Mouse (Mus musculus) MEL (cell line): ENCODE measurements around the gene 4930578G10Rik. TPM values are rescaled to one million over a fixed set of nuclear protein-coding genes. Genes with fewer than 3 reads are reported as not detected.

Experiments
- DNase-seq: peaks from one replicate; pipeline ENCODE4 v3.0.0; 2011; ENCODE audit warnings: low read depth, low spot score
- H3K27ac ChIP-seq: 2 replicates; pipeline ENCODE4 v1.5.1; 2012; ENCODE audit warnings: low read depth, mild to moderate bottlenecking, control low read depth, low read length, moderate library complexity; ENCODE audit not compliant: control insufficient read depth
- H3K27me3 ChIP-seq, 2 experiments: fragments of 150-350 bp in 1 of 2; sonication (generic) in 1 of 2; 2 replicates each; pipeline ENCODE4 v1.6.1; 2012; ENCODE audit warnings: low read length in 2 of 2, mild to moderate bottlenecking in 2 of 2, improper control_type of control experiment in 1 of 2, moderate library complexity in 1 of 2; ENCODE audit not compliant: insufficient read depth in 2 of 2, control insufficient read depth in 1 of 2
- H3K36me3 ChIP-seq, 2 experiments: 2 replicates each; pipeline ENCODE4 v1.6.1; 2012 to 2014; ENCODE audit warnings: low read length in 2 of 2, improper control_type of control experiment in 1 of 2, inconsistent platforms in 1 of 2, mild to moderate bottlenecking in 1 of 2; ENCODE audit not compliant: insufficient read depth in 2 of 2, control insufficient read depth in 1 of 2
- H3K4me1 ChIP-seq, 2 experiments: fragments of 150-350 bp in 1 of 2; sonication (generic) in 1 of 2; 2 replicates each; pipeline ENCODE4 v1.6.1; 2012; ENCODE audit warnings: low read length in 2 of 2, improper control_type of control experiment in 1 of 2, mild to moderate bottlenecking in 1 of 2; ENCODE audit not compliant: insufficient read depth in 2 of 2, control insufficient read depth in 1 of 2
- H3K4me3 ChIP-seq, 2 experiments: fragments of 150-350 bp in 1 of 2; sonication (generic) in 1 of 2; 2 replicates each; pipeline ENCODE4 v1.5.1; 2012; ENCODE audit warnings: low read depth in 2 of 2, low read length in 2 of 2, mild to moderate bottlenecking in 2 of 2, moderate library complexity in 2 of 2, control low read depth in 1 of 2, improper control_type of control experiment in 1 of 2; ENCODE audit not compliant: control insufficient read depth in 1 of 2, insufficient read depth in 1 of 2
- H3K79me2 ChIP-seq: 2 replicates; pipeline ENCODE4 v1.6.1; 2012; ENCODE audit warnings: mild to moderate bottlenecking, low read length, moderate library complexity; ENCODE audit not compliant: control insufficient read depth, poor library complexity, insufficient read depth
- H3K9ac ChIP-seq: 2 replicates; pipeline ENCODE4 v1.6.1; 2012; ENCODE audit warnings: low read depth, mild to moderate bottlenecking, control low read depth, low read length, moderate library complexity; ENCODE audit not compliant: control insufficient read depth, poor library complexity, severe bottlenecking
- H3K9me3 ChIP-seq: fragments of 150-350 bp; sonication (generic); replicated peaks from 2 replicates; pipeline ENCODE4 v1.6.1; 2012; ENCODE audit warnings: mild to moderate bottlenecking, low read length, improper control_type of control experiment, moderate library complexity; ENCODE audit not compliant: insufficient read depth
- BHLHE40 ChIP-seq: IDR thresholded peaks from 2 replicates; pipeline ENCODE4 v1.6.1; 2012; ENCODE audit warnings: low read depth, mild to moderate bottlenecking, inconsistent platforms, low read length, improper control_type of control experiment, borderline replicate concordance
- CHD2 ChIP-seq: IDR thresholded peaks from 2 replicates; pipeline ENCODE4 v1.6.1; 2011; ENCODE audit warnings: low read length, improper control_type of control experiment
- ELF1 ChIP-seq: IDR thresholded peaks from 2 replicates; pipeline ENCODE4 v1.6.1; 2014; ENCODE audit warnings: low read depth, mild to moderate bottlenecking, inconsistent platforms, low read length, improper control_type of control experiment, moderate library complexity
- JUND ChIP-seq: IDR thresholded peaks from 2 replicates; pipeline ENCODE4 v1.6.1; 2011; ENCODE audit warnings: low read depth, mild to moderate bottlenecking, improper control_type of control experiment, low read length
- KAT2A ChIP-seq: conservative IDR thresholded peaks from 2 replicates; pipeline ENCODE4 v1.6.1; 2012; ENCODE audit warnings: low read depth, low read length, improper control_type of control experiment, inconsistent platforms
- MAFK ChIP-seq: IDR thresholded peaks from 2 replicates; pipeline ENCODE4 v1.6.1; 2011; ENCODE audit warnings: low read depth, mild to moderate bottlenecking, low read length, improper control_type of control experiment, borderline replicate concordance
- MAX ChIP-seq: IDR thresholded peaks from 2 replicates; pipeline ENCODE4 v1.6.1; 2011; ENCODE audit warnings: low read length, improper control_type of control experiment
- MAZ ChIP-seq: IDR thresholded peaks from 2 replicates; pipeline ENCODE4 v1.6.1; 2012; ENCODE audit warnings: low read depth, mild to moderate bottlenecking, inconsistent platforms, low read length, improper control_type of control experiment
- MEF2A ChIP-seq: IDR thresholded peaks from 2 replicates; pipeline ENCODE4 v1.6.1; 2014; ENCODE audit warnings: low read depth, mild to moderate bottlenecking, inconsistent platforms, low read length, improper control_type of control experiment; ENCODE audit not compliant: poor library complexity, insufficient replicate concordance, severe bottlenecking; ENCODE audit errors: extremely low read depth
- MXI1 ChIP-seq: IDR thresholded peaks from 2 replicates; pipeline ENCODE4 v1.6.1; 2011; ENCODE audit warnings: mild to moderate bottlenecking, low read depth, low read length, improper control_type of control experiment
- NELFE ChIP-seq: IDR thresholded peaks from 2 replicates; pipeline ENCODE4 v1.6.1; 2011; ENCODE audit warnings: low read depth, low read length, improper control_type of control experiment
- NRF1 ChIP-seq: IDR thresholded peaks from 2 replicates; pipeline ENCODE4 v1.6.1; 2014; ENCODE audit warnings: low read depth, mild to moderate bottlenecking, inconsistent platforms, low read length, improper control_type of control experiment, moderate library complexity; ENCODE audit not compliant: poor library complexity, insufficient read depth, severe bottlenecking
- POLR2A ChIP-seq, 2 experiments: IDR thresholded peaks; 2 replicates each; pipeline ENCODE4 v1.6.1; 2011 to 2012; ENCODE audit warnings: low read length in 2 of 2, mild to moderate bottlenecking in 2 of 2, control low read depth in 1 of 2, improper control_type of control experiment in 1 of 2, low read depth in 1 of 2, moderate library complexity in 1 of 2; ENCODE audit not compliant: control insufficient read depth in 1 of 2, insufficient read depth in 1 of 2, poor library complexity in 1 of 2
- RAD21 ChIP-seq: IDR thresholded peaks from 2 replicates; pipeline ENCODE4 v1.6.1; 2011; ENCODE audit warnings: mild to moderate bottlenecking, low read depth, low read length, improper control_type of control experiment
- RCOR1 ChIP-seq: IDR thresholded peaks from 2 replicates; pipeline ENCODE4 v1.6.1; 2012; ENCODE audit warnings: low read depth, mild to moderate bottlenecking, inconsistent platforms, low read length, improper control_type of control experiment
- TAL1 ChIP-seq: IDR thresholded peaks from 2 replicates; pipeline ENCODE4 v1.6.1; 2012; ENCODE audit warnings: mild to moderate bottlenecking, inconsistent platforms, low read length, moderate library complexity, mixed read lengths
- TCF12 ChIP-seq: IDR thresholded peaks from 2 replicates; pipeline ENCODE4 v1.6.1; 2014; ENCODE audit warnings: low read depth, mild to moderate bottlenecking, inconsistent platforms, low read length, improper control_type of control experiment, moderate library complexity
- UBTF ChIP-seq: IDR thresholded peaks from 2 replicates; pipeline ENCODE4 v1.6.1; 2012; ENCODE audit warnings: low read depth, mild to moderate bottlenecking, inconsistent platforms, low read length, improper control_type of control experiment, moderate library complexity, borderline replicate concordance; ENCODE audit not compliant: insufficient read depth
- USF1 ChIP-seq: IDR thresholded peaks from 2 replicates; pipeline ENCODE4 v1.6.1; 2014; ENCODE audit warnings: low read depth, mild to moderate bottlenecking, inconsistent platforms, low read length, improper control_type of control experiment, moderate library complexity
- USF2 ChIP-seq, 2 experiments: IDR thresholded peaks; 2 replicates each; pipeline ENCODE4 v1.6.1; 2011 to 2012; ENCODE audit warnings: improper control_type of control experiment in 2 of 2, low read length in 2 of 2, borderline replicate concordance in 1 of 2, inconsistent platforms in 1 of 2, low read depth in 1 of 2, mild to moderate bottlenecking in 1 of 2; ENCODE audit not compliant: insufficient read depth in 1 of 2
- ZC3H11A ChIP-seq: IDR thresholded peaks from 2 replicates; pipeline ENCODE4 v1.6.1; 2012; ENCODE audit warnings: low read depth, mild to moderate bottlenecking, inconsistent platforms, low read length, improper control_type of control experiment
- ZKSCAN1 ChIP-seq: IDR thresholded peaks from 2 replicates; pipeline ENCODE4 v1.6.1; 2012; ENCODE audit warnings: low read depth, mild to moderate bottlenecking, inconsistent platforms, low read length, improper control_type of control experiment, moderate library complexity
- ZNF384 ChIP-seq: IDR thresholded peaks from 2 replicates; pipeline ENCODE4 v1.6.1; 2012; ENCODE audit warnings: low read depth, mild to moderate bottlenecking, inconsistent platforms, low read length, improper control_type of control experiment
- polyA plus RNA-seq, 2 experiments: library from polyadenylated mRNA; stranded (reverse) in 1 of 2; unstranded in 1 of 2; fragments of >175 nt in 1 of 2; fragments of >200 nt in 1 of 2; gene quantifications; 2 replicates each; pipeline versions ENCODE4 v1.2.1 to v1.2.4; 2012; ENCODE audit warnings: low replicate concordance in 2 of 2, low read depth in 1 of 2; ENCODE audit not compliant: insufficient read length in 2 of 2, insufficient read depth in 1 of 2, missing spikeins in 1 of 2
- total RNA-seq: library from RNA; depleted of rRNA; stranded (reverse); fragments of 300-350 nt; gene quantifications from 2 replicates; pipeline ENCODE4 v1.2.3, GENCODE M21; 2012

The 4930578G10Rik gene
- total and polyA plus RNA-seq, 3 experiments: not detected

- H3K4me3 ChIP-seq: no peak overlapping the region
- H3K9ac ChIP-seq: no peak overlapping the region
- no peaks in the 10 kb centered on the region for H3K4me1 ChIP-seq
- no peaks in the 10 kb centered on the region for H3K9me3 ChIP-seq
- H3K27ac ChIP-seq: no peak overlapping the region
- no peaks in the 10 kb centered on the region for H3K79me2 ChIP-seq
- TF ChIP-seq RCOR1: no peak
- TF ChIP-seq NRF1: no peak
- TF ChIP-seq NELFE: no peak
- TF ChIP-seq ZC3H11A: no peak
- no peak for TF ChIP-seq BHLHE40
- no peak for TF ChIP-seq KAT2A
- TF ChIP-seq MEF2A: no peak
- no peak for TF ChIP-seq UBTF
- TF ChIP-seq POLR2A (IDR thresholded peaks at IDR 0.05; ENCODE audit: control insufficient read depth in 1 of 2, insufficient read depth in 1 of 2, low read depth in 1 of 2, low read length in 2 of 2, poor library complexity in 1 of 2): no peak
- TF ChIP-seq MAX: no peak
- TF ChIP-seq JUND: no peak
- TF ChIP-seq ZKSCAN1: no peak
- H3K27me3 ChIP-seq: peaks cover 1 to 6% of the 10 kb centered on the region in 2 experiments
- no peak for DNase-seq
- no peaks in the 10 kb centered on the region for H3K36me3 ChIP-seq
Observed at GRCm38 (mm10) chr4:42888806-42889205, 153.5 kb downstream of the 4930578G10Rik start.

GRCm38 (mm10) chr4:42891176-42891575 is 155.8 kb downstream of the 4930578G10Rik start:
- no peak for DNase-seq
- Histone ChIP-seq H3K27me3 (peaks cover 3 to 6% of the 10 kb centered on the region in 2 experiments), H3K9me3 (no peaks in the 10 kb centered on the region), H3K4me1 (no peaks in the 10 kb centered on the region), H3K9ac (no peak overlapping the region), H3K4me3 (no peak overlapping the region), H3K79me2 (no peaks in the 10 kb centered on the region), H3K36me3 (no peaks in the 10 kb centered on the region), H3K27ac (no peak overlapping the region)
- TF ChIP-seq TCF12 (no peak), MXI1 (no peak), ELF1 (no peak), ZNF384 (no peak), MEF2A (no peak), NRF1 (no peak), USF1 (no peak), UBTF (no peak), KAT2A (no peak), CHD2 (no peak), MAZ (no peak), TAL1 (no peak), USF2 (IDR thresholded peaks at IDR 0.05; ENCODE audit: borderline replicate concordance in 1 of 2, insufficient read depth in 1 of 2, low read depth in 1 of 2, low read length in 2 of 2) (no peak), POLR2A (IDR thresholded peaks at IDR 0.05; ENCODE audit: control insufficient read depth in 1 of 2, insufficient read depth in 1 of 2, low read depth in 1 of 2, low read length in 2 of 2, poor library complexity in 1 of 2) (no peak), MAFK (no peak), RAD21 (no peak), NELFE (no peak), ZKSCAN1 (no peak)
